Mouse (Mus musculus): Measurements from ENCODE around the gene Spopl. TPM values are rescaled to one million over a fixed set of nuclear protein-coding genes. Genes with fewer than 3 reads are reported as not detected.

Spopl gene
- 2.0 and 4.0 TPM in 2 replicates for polyA plus RNA-seq (2012; rRNA removed; ENCODE audit: low replicate concordance)

GRCm38 (mm10) chr2:23571302-23572156, at the start of gene Spopl:
Gene Spopl (minus strand): TSS chr2:23572106.

Measured in mammary gland, adult 2 months (tissue).